12 mouse cellular contexts compared by ENCODE assay signal in the genomic region with DNA sequence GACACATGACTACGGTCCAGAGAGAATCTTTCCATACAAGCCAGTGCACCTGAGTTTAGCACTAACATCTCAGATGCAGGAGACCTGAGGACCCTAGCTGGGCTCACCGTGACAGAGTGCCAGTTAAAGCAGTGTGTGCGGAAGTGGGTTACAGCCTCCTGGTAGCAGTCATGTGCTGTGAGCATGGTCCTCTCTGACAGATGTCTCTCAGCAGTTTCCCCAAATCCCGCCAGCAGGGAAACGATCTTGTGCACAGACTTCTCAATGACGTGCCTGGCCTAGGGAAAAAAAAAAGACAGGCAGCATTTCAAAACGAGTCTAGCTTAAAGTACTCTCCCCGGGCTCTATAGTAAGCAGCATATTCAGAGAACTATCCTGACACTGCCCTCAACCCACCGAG.
"Had no signal": no experiment of that assay in that cellular context is flagged by ENCODE, and none has a peak within 500 bp of the region (broad histone marks: within the 10 kb centered on the region; RNA-seq: fewer than 3 reads in every experiment).

No protein-coding gene starts in this region.

- H3K4me1 ChIP-seq: kidney, embryonic 15.5 days; limb, embryonic 15.5 days; liver, embryonic 12.5 days had no signal

- DNase-seq: kidney, adult 2 months; lung, postnatal 10 days; right cerebral cortex, postnatal 14 days; thymus, postnatal 36 days had no signal

- H3K4me2 ChIP-seq: kidney, embryonic 15.5 days; limb, embryonic 15.5 days; liver, embryonic 12.5 days; lung, embryonic 14.5 days; midbrain, embryonic 13.5 days; neural tube, embryonic 13.5 days had no signal

- H3K9ac ChIP-seq: kidney, embryonic 15.5 days; limb, embryonic 15.5 days; liver, embryonic 12.5 days; lung, embryonic 14.5 days; midbrain, embryonic 13.5 days; neural tube, embryonic 13.5 days had no signal

- ATAC-seq: liver, embryonic 12.5 days had no signal

- H3K9me3 ChIP-seq: kidney, embryonic 15.5 days; limb, embryonic 15.5 days; liver, embryonic 12.5 days; megakaryocyte, embryonic 14.5 days; midbrain, embryonic 13.5 days; neural tube, embryonic 13.5 days had no signal

- H3K27ac ChIP-seq: kidney, embryonic 15.5 days; left cerebral cortex, adult 2 months; limb, embryonic 15.5 days; liver, embryonic 12.5 days; midbrain, embryonic 13.5 days had no signal

- H3K4me3 ChIP-seq: kidney, embryonic 15.5 days; left cerebral cortex, adult 2 months; limb, embryonic 15.5 days; liver, embryonic 12.5 days; megakaryocyte, embryonic 14.5 days; midbrain, embryonic 13.5 days; neural tube, embryonic 13.5 days had no signal

- H3K27me3 ChIP-seq: kidney, embryonic 15.5 days; limb, embryonic 15.5 days; liver, embryonic 12.5 days had no signal
